Mouse (Mus musculus) kidney, adult 10 weeks (tissue): ENCODE measurements around the gene Lrig3. TPM values are rescaled to one million over a fixed set of nuclear protein-coding genes. Genes with fewer than 3 reads are reported as not detected.

ENCODE experiments used
- polyA plus RNA-seq: library from polyadenylated mRNA; stranded (reverse); fragments of 350-450 nt; fragmentation: Illumina TruSeq; extraction: RNeasy Lipid Tissue Mini Kit (QIAGEN cat#74804); gene quantifications from one replicate; pipeline ENCODE4 v1.2.3, GENCODE M21; 2014; ENCODE audit warnings: low read depth, low replicate concordance

The Lrig3 gene
- polyA plus RNA-seq, result 6.8 TPM

GRCm38 (mm10) chr10:125965968-125966480 lies at the start of gene Lrig3:
Lrig3 (plus strand) TSS chr10:125966168.

